Mouse (Mus musculus): ENCODE measurements around the gene Snapin.
A peak's percentile ranks its signal among the peaks of the same experiment; 100 is the strongest.

DNA sequence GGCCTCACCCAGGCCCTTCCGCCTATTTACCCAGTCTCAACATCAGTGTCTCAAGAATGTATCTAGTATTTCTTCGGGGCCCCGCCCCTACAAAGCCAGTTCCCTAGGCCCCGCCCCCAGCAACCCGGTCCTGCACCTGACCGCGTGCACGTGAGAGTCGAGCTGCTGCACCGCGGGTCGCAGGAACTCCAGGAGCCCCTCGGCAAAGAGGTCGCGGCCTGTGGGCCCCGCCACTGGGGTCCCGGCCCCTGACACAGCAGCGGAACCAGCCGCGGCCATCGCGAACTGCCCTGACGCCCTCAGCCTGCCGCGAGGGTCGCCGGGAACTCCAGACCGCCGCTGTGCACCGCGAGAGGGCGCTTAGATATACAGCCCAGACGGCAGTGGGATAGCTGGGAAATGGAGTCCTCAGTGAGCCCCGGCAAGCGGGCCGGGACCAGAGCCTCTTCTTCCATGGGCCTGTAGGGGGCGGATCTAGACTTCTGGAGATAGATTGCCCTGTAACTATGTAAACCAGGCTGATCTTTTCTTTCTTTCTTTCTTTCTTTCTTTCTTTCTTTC lies at the start of gene Snapin:
- TF ChIP-seq CTCF (conservative IDR thresholded peaks at IDR 0.05; ENCODE audit: insufficient read depth, insufficient read length, low read depth, low read length) = peak; percentile 78
- no peak for TF ChIP-seq POLR2A (IDR thresholded peaks at IDR 0.05; ENCODE audit: low read depth, low read length)

All from kidney, adult 2 months (tissue).